Mouse (Mus musculus): ENCODE results near the gene D17Wsu92e. TPM values are rescaled to one million over a fixed set of nuclear protein-coding genes. Genes with fewer than 3 reads are reported as not detected.

D17Wsu92e gene
- 47.5 and 51.6 TPM in 2 replicates for polyA plus RNA-seq (2012; rRNA removed)

DNA sequence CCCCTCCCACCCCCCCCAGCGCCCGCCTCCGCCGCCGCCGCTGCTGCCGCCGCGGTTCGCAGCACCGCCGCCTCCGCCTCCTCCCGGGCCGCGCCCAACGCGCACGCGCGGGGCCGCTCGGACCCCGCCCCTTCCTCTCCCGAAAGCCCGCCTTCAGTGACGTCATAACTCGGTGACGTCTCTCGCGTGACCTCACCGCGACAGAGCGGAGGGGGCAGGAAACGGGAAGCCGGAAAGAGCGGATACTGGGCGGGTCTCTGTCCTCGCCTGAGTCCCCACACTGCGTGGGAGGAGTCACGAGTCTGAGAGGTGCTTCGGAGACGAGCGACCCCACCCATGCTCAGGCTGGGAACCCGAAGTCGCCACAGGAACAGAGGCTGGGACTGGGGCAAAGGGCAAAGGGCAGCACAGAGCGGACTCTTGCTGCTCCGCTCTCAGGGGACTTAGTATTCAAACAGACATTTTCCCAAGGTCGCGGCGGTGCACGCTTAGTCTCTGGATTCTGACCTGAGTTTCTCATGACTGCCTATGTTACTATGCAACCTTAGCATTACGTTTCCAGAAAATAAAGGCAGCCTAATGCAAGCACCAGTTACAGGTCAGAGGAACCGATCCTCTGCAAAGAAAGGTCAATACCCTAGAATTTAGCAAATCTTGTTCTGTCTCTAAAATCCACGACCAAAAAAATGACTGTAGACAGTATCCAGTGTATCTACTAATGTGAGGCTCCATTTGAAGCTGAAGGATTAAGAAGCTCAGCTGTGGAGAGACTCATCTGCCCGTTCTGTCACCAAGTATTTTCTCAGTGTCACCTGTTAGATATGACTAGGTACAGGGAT lies at the start of gene D17Wsu92e:
Gene D17Wsu92e (minus strand): TSS at position 81 of the 839 bp plus-strand sequence.

DNA sequence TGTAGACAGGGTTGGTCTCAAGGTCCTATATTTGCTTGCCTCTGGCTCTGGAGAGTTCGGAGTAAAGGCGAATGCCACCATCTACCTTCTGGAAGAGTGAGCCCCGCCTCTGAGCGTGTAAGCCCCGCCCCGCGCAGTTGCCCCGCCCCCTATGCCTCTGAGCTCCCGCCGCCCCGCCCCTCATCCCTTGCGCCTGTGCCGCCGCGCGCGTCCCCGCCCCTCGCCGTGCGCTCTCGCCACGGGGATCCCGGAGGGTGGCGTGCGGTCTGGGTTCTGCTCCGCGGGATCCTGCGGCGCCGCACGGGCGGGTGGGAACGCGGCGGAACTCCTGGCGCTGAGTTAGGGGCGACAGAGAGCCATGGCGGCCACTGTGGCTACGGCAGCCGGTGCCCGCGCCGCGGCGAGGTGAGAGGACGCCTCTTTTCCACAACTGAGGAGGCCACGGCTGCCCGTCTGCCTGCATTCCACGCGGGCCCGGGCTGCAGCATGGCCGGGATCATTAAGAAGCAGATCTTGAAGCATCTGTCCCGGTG lies 35.9 kb upstream of the D17Wsu92e start, which contains the start of gene Uhrf1bp1:
Gene Uhrf1bp1 (plus strand): TSS at position 177 of the 533 bp plus-strand sequence.

GRCm38 (mm10) chr17:27837850-27838249 lies 17.4 kb upstream of the D17Wsu92e start, which contains the start of gene Snrpc:
Gene Snrpc (plus strand): TSS chr17:27838150.

GRCm38 (mm10) chr17:27728770-27729169 lies 91.7 kb downstream of the D17Wsu92e start, which contains the start of gene Spdef:
Gene Spdef (minus strand): TSS chr17:27728955.

Other genes with a start within 250 kb of the D17Wsu92e start
- gene Nudt3, start 197.2 kb downstream of the D17Wsu92e start, polyA plus RNA-seq (2012; rRNA removed), result 284 and 313 TPM in 2 replicates
- gene RPS10-NUDT3, start 185.4 kb downstream of the D17Wsu92e start, polyA plus RNA-seq (2012; rRNA removed), result 0.37 TPM in 1 of 2 replicates, not detected in the other
- 1,409 and 1,493 TPM in 2 replicates for gene Rps10, start 184.0 kb downstream of the D17Wsu92e start, polyA plus RNA-seq (2012; rRNA removed)
- gene Pacsin1, start 165.1 kb downstream of the D17Wsu92e start, polyA plus RNA-seq (2012; rRNA removed), result 21.0 and 21.9 TPM in 2 replicates
- 0.79 and 1.1 TPM in 2 replicates for gene Spdef, start 91.7 kb downstream of the D17Wsu92e start, polyA plus RNA-seq (2012; rRNA removed)
- gene Snrpc, start 17.5 kb upstream of the D17Wsu92e start, polyA plus RNA-seq (2012; rRNA removed), result 227 and 263 TPM in 2 replicates
- gene Uhrf1bp1, start 35.8 kb upstream of the D17Wsu92e start, polyA plus RNA-seq (2012; rRNA removed), result 13.7 and 13.9 TPM in 2 replicates
- 77.5 and 81.4 TPM in 2 replicates for gene Anks1, start 88.7 kb upstream of the D17Wsu92e start, polyA plus RNA-seq (2012; rRNA removed)
- 45.2 and 50.5 TPM in 2 replicates for gene Taf11, start 89.2 kb upstream of the D17Wsu92e start, polyA plus RNA-seq (2012; rRNA removed)